Mouse (Mus musculus) midbrain, embryonic 10.5 days (tissue): ENCODE results near the gene Slc16a7. TPM values are rescaled to one million over a fixed set of nuclear protein-coding genes. Genes with fewer than 3 reads are reported as not detected.

Experiments
- DNase-seq: peaks from one replicate; pipeline ENCODE4 v3.0.0-alpha.2; 2017; ENCODE audit warnings: low spot score
- H3K27ac ChIP-seq: fragments of 300-500 bp; sonication (generic); replicated peaks from 2 replicates; pipeline ENCODE4 v1.5.1; 2016; ENCODE audit warnings: mild to moderate bottlenecking
- H3K27me3 ChIP-seq: fragments of 300-500 bp; sonication (generic); 2 replicates; pipeline ENCODE4 v1.6.1; 2016; ENCODE audit warnings: low read depth, mild to moderate bottlenecking; ENCODE audit not compliant: poor library complexity, severe bottlenecking
- H3K36me3 ChIP-seq: fragments of 300-500 bp; sonication (generic); 2 replicates; pipeline ENCODE4 v1.6.1; 2016; ENCODE audit warnings: mild to moderate bottlenecking, moderate library complexity
- H3K4me1 ChIP-seq: fragments of 300-500 bp; sonication (generic); 2 replicates; pipeline ENCODE4 v1.6.1; 2016
- H3K4me3 ChIP-seq: fragments of 300-500 bp; sonication (generic); 2 replicates; pipeline ENCODE4 v1.5.1; 2016; ENCODE audit warnings: mild to moderate bottlenecking, moderate library complexity
- H3K9me3 ChIP-seq: fragments of 300-500 bp; sonication (generic); replicated peaks from 2 replicates; pipeline ENCODE4 v1.6.1; 2016; ENCODE audit warnings: mild to moderate bottlenecking
- WGBS: fragments of 180-500 bp; shearing (Covaris S2); methylation state at CpG from one replicate; pipeline ENCODE4 v1.1.7; 2016; 5-methylcytosine and 5-hydroxymethylcytosine counted together
- polyA plus RNA-seq: library from polyadenylated mRNA; unstranded; fragments of >200 nt; fragmentation: Nextera tagmentation; extraction: Ambion mirVana; gene quantifications from 2 replicates; pipeline ENCODE4 v1.2.1, GENCODE M21; 2016

Slc16a7 gene
- polyA plus RNA-seq, 1 experiment from 2014 or later, result 3.0 TPM

GRCm38 (mm10) chr10:125255904-125256303 is 133.4 kb downstream of the Slc16a7 start:
- Histone ChIP-seq H3K9me3 (no peaks in the 10 kb centered on the region), H3K27me3 (no peaks in the 10 kb centered on the region), H3K27ac (no peak overlapping the region), H3K4me3 (no peak overlapping the region), H3K4me1 (no peaks in the 10 kb centered on the region), H3K36me3 (no peaks in the 10 kb centered on the region)
- DNase-seq, result no peak
- WGBS, result 95% methylated on average over 4 of the region's 4 CpGs

DNA sequence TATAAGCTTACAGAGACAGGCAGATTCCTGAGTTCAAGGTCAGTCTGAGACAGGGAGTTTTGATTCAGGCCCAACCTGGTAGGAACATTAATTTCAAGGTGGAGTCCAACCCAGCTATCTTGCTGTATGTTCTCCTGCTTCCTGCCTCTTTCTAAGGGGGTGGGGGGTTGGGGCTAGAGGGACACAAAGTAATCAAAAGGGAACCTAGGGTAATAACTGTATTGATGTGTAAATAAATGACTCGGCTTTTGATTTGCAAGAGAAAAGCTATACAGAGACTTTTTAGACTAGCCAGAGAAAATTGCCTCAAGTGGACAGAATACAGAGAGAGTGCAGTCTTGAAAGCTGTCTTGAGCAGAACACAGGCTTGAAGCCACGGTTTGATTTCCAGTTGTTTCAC is 174.7 kb downstream of the Slc16a7 start:
- H3K4me1 ChIP-seq, result no peaks in the 10 kb centered on the region
- H3K36me3 ChIP-seq, result no peaks in the 10 kb centered on the region
- DNase-seq, result no peak
- H3K4me3 ChIP-seq, result no peak overlapping the region
- 87% methylated on average over 2 of the region's 2 CpGs for WGBS
- H3K27ac ChIP-seq, result no peak overlapping the region
- H3K9me3 ChIP-seq, result no peaks in the 10 kb centered on the region
- H3K27me3 ChIP-seq, result no peaks in the 10 kb centered on the region

DNA sequence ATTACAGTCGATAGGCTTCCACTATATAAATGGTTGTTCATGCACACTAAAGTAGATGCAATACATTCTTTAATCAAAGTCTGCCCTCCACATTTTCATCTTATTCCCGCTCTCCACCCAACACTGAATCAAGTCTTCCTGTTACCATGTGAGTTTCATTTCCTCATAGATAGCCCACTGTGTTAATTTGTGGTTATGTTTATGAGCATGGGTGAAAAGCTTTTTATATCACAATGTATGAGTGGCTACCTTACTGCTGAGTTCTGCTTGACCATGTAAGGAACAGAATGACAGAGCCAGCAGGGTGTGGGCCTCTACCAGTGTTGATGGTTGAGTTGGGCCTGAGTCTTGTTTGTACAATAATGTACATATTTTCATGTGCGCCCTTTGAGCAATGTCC is 175.5 kb downstream of the Slc16a7 start:
- no peak overlapping the region for H3K27ac ChIP-seq
- WGBS, result 94% methylated on average over 3 of the region's 3 CpGs
- no peaks in the 10 kb centered on the region for H3K27me3 ChIP-seq
- H3K9me3 ChIP-seq, result no peaks in the 10 kb centered on the region
- no peaks in the 10 kb centered on the region for H3K36me3 ChIP-seq
- H3K4me1 ChIP-seq, result no peaks in the 10 kb centered on the region
- H3K4me3 ChIP-seq, result no peak overlapping the region
- no peak for DNase-seq

- Histone ChIP-seq H3K9me3 (no peaks in the 10 kb centered on the region), H3K27ac (no peak overlapping the region), H3K27me3 (no peaks in the 10 kb centered on the region), H3K36me3 (no peaks in the 10 kb centered on the region), H3K4me1 (peaks cover 8% of the 10 kb centered on the region), H3K4me3 (no peak overlapping the region)
- no peak for DNase-seq
- WGBS, result 78% methylated on average over 5 of the region's 5 CpGs
Observed at GRCm38 (mm10) chr10:125187544-125187943, 201.7 kb downstream of the Slc16a7 start.

DNA sequence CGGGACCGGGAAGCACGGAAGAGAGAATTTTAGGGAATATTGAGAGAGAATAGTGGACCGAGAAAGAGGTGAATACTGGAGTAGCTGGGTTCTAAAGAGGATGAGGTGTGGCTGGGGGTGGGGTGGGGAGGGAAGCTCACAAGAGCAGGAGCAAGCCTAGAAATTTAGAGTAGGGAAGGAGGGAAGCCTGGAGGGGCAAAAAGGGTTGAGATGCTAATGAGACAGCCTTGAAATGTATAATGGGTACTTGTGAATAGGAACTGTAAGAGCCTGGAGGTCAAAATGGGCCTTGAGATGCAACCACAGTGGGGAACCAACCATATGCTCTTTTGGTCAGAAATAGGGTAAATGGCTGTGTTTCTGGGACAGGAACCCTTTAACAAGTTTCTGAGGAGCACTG is 203.9 kb downstream of the Slc16a7 start:
- WGBS, result 94% methylated on average over 4 of the region's 4 CpGs
- no peak for DNase-seq
- Histone ChIP-seq H3K9me3 (no peaks in the 10 kb centered on the region), H3K27me3 (no peaks in the 10 kb centered on the region), H3K4me1 (peaks cover 8% of the 10 kb centered on the region), H3K27ac (no peak overlapping the region), H3K4me3 (no peak overlapping the region), H3K36me3 (no peaks in the 10 kb centered on the region)

- WGBS, result 32% methylated on average over 5 of the region's 5 CpGs
Observed at GRCm38 (mm10) chr10:125184146-125184545, 205.1 kb downstream of the Slc16a7 start.

GRCm38 (mm10) chr10:125182545-125182944 is 206.7 kb downstream of the Slc16a7 start:
- Histone ChIP-seq H3K36me3 (no peaks in the 10 kb centered on the region), H3K27ac (no peak overlapping the region), H3K4me3 (no peak overlapping the region), H3K4me1 (peaks cover 8% of the 10 kb centered on the region), H3K9me3 (no peaks in the 10 kb centered on the region), H3K27me3 (no peaks in the 10 kb centered on the region)
- WGBS, result 91% methylated on average over 3 of the region's 3 CpGs
- no peak for DNase-seq

More at GRCm38 (mm10) chr10:125184146-125184545, 205.1 kb downstream of the Slc16a7 start:
- Histone ChIP-seq H3K27me3 (no peaks in the 10 kb centered on the region), H3K9me3 (no peaks in the 10 kb centered on the region), H3K27ac (no peak overlapping the region), H3K4me1 (peaks cover 8% of the 10 kb centered on the region), H3K36me3 (no peaks in the 10 kb centered on the region), H3K4me3 (no peak overlapping the region)
- DNase-seq, result peak; percentile 16

GRCm38 (mm10) chr10:125177782-125178181 is 211.5 kb downstream of the Slc16a7 start:
- Histone ChIP-seq H3K4me3 (no peak overlapping the region), H3K9me3 (no peaks in the 10 kb centered on the region), H3K4me1 (peaks cover 2% of the 10 kb centered on the region; the same call in 1 of the 2 replicates), H3K36me3 (no peaks in the 10 kb centered on the region), H3K27me3 (no peaks in the 10 kb centered on the region), H3K27ac (no peak overlapping the region)
- DNase-seq, result no peak
- WGBS, result 93% methylated on average over 2 of the region's 2 CpGs

DNA sequence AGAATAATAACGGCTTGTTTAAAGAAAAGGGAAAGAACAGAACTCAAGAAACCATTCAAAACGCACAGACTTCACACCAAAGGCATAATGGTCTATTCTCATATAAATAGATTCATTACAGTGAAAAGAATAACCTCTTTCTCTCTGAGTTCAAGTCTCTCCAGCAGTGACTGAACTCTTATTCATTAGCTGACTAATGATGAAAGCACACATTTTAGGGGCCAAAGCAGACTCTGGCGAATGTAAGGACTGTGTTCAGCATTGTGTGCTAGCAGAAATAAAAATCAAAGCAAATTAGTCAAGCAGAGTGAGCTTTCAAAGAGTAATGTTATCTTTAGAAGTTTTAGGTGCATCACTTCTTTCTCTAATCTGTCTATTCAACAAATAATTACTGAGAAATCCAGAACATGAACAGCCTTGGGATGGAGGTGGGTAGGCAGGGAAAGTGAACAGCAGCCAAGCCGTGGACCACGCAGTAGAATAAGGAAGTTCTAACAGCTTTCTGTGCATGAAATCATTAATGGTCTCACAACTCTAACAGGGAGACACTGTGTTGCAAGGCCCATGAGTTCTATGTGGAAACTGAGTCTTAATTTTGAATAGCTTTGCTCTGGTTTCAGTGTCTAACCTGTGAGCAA is 214.1 kb downstream of the Slc16a7 start:
- no peak for DNase-seq
- 70% methylated on average over 5 of the region's 5 CpGs for WGBS
- Histone ChIP-seq H3K27me3 (no peaks in the 10 kb centered on the region), H3K4me1 (peaks cover 2% of the 10 kb centered on the region; the same call in 1 of the 2 replicates), H3K27ac (no peak overlapping the region), H3K4me3 (no peak overlapping the region), H3K36me3 (no peaks in the 10 kb centered on the region), H3K9me3 (no peaks in the 10 kb centered on the region)

GRCm38 (mm10) chr10:125171625-125172024 is 217.6 kb downstream of the Slc16a7 start:
- no peaks in the 10 kb centered on the region for H3K9me3 ChIP-seq
- WGBS, result 91% methylated on average over 10 of the region's 10 CpGs
- H3K4me1 ChIP-seq, result peaks cover 5% of the 10 kb centered on the region; the same call in 1 of the 2 replicates
- H3K36me3 ChIP-seq, result no peaks in the 10 kb centered on the region
- no peaks in the 10 kb centered on the region for H3K27me3 ChIP-seq
- no peak overlapping the region for H3K4me3 ChIP-seq
- H3K27ac ChIP-seq, result no peak overlapping the region
- no peak for DNase-seq

DNA sequence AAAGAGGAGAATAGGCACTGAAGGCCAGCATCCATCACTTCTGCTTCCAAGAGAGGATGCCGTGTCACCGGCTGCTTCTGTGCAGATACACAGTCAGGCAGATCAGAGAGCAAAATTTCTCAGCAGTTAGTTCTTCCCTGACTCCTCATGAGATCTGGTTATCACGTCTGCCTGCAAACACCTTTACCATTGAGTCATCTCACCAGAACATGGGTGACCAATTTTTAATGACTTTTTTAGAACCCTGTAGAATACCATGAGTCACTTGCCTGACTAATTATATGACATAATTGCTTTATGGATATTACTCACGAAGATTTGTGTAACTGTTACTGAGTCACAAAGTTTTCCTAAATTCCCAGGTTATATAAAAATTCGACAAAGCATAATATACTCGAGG is 218.1 kb downstream of the Slc16a7 start:
- DNase-seq, result no peak
- Histone ChIP-seq H3K4me1 (peaks cover 5% of the 10 kb centered on the region; the same call in 1 of the 2 replicates), H3K27me3 (no peaks in the 10 kb centered on the region), H3K36me3 (no peaks in the 10 kb centered on the region), H3K9me3 (no peaks in the 10 kb centered on the region), H3K27ac (no peak overlapping the region), H3K4me3 (no peak overlapping the region)
- WGBS, result 85% methylated on average over 6 of the region's 6 CpGs
